Mouse (Mus musculus): ENCODE measurements around the gene H3f3a. TPM values are rescaled to one million over a fixed set of nuclear protein-coding genes. Genes with fewer than 3 reads are reported as not detected.

The H3f3a gene
- total and polyA plus RNA-seq, 2 experiments from 2014 or later: 1,334 to 1,977 TPM

DNA sequence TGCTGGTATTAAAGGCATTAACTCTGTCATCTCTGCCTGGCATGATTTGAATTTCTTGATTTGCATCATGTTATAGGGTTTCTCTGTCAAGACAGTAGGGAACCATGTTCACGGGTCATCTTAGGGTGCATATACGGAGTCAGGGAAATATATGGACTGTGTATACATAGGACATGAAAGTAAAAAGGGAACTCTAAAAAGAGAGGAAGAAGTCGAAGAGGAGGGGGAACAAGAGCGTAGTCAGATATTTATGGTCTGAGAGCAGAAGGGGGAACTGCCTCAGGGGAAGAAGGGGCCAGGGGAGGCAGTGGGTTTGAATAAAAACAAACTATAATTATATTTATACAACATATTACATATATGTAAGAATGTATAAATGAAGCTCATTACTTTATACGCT, 8.5 kb upstream of the H3f3a start:
- 91% methylated on average over 5 of the region's 5 CpGs for WGBS
- Histone ChIP-seq H3K9me3 (ENCODE audit: low read length) (no peaks in the 10 kb centered on the region), H3K27ac (no peak overlapping the region), H3K4me3 (ENCODE audit: low read length) (no peak overlapping the region), H3K36me3 (ENCODE audit: insufficient read depth, low read length) (no peaks in the 10 kb centered on the region), H3K4me1 (ENCODE audit: insufficient read depth, low read length) (no peaks in the 10 kb centered on the region), H3K27me3 (ENCODE audit: insufficient read depth, low read length) (no peaks in the 10 kb centered on the region), H3K4me2 (ENCODE audit: low read depth, low read length) (no peak overlapping the region), H3K9ac (replicated peaks; ENCODE audit: low read length) (no peak overlapping the region)
- no peak for TF ChIP-seq CTCF (IDR thresholded peaks at IDR 0.05; ENCODE audit: low read depth)
- DNase-seq (ENCODE audit: low spot score) (no peak), ATAC-seq (no peak)

DNA sequence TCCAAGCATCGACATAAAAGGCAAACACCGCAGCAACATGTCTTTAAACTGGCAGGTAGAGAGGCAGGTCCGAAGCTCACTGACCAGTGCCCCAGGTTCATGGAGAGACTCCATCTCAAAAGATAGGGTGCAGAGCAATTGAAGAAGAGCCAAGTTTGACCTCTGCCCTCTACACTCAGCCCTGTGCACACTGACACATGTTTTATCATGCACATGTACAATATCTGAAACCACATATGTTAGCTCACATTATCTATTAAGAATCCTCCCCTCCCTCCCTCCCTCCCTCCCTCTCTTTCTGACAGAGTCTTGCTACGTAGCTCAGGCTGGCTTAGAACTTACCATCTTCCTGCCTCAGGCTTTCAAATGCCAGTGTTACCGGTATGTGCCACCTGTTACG, 7.4 kb upstream of the H3f3a start:
- H3K4me2 ChIP-seq (ENCODE audit: low read depth, low read length): no peak overlapping the region
- WGBS: 90% methylated on average over 6 of the region's 6 CpGs
- H3K9me3 ChIP-seq (ENCODE audit: low read length): no peaks in the 10 kb centered on the region
- no peak overlapping the region for H3K9ac ChIP-seq (replicated peaks; ENCODE audit: low read length)
- H3K36me3 ChIP-seq (ENCODE audit: insufficient read depth, low read length): no peaks in the 10 kb centered on the region; the same call in 1 of the 2 replicates
- no peaks in the 10 kb centered on the region; the same call in 1 of the 2 replicates for H3K4me1 ChIP-seq (ENCODE audit: insufficient read depth, low read length)
- no peak overlapping the region for H3K4me3 ChIP-seq (ENCODE audit: low read length)
- DNase-seq (ENCODE audit: low spot score) (no peak), ATAC-seq (no peak)
- no peak overlapping the region for H3K27ac ChIP-seq
- no peaks in the 10 kb centered on the region for H3K27me3 ChIP-seq (ENCODE audit: insufficient read depth, low read length)
- no peak for TF ChIP-seq CTCF (IDR thresholded peaks at IDR 0.05; ENCODE audit: low read depth)

DNA sequence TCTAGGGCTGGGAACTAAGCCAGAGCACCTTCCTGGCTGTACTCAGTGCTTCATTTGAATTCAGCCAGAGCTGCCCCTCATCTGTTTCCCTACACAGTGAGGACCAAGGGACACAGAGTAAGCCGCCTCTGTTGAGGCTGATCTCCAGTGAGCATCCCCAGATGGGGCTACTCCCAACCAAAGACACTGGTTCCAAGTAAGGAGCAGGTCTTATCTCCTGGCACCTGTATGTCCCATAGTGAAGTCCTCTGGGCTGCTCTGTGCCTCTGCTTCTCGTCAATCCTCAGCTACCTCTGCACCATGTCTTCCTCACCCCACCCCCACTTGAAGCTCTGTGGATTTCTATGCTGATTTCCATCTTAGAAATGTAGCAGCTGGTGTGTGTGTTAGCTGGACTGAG, 4.3 kb upstream of the H3f3a start:
- H3K9me3 ChIP-seq (ENCODE audit: low read length): no peaks in the 10 kb centered on the region
- H3K4me2 ChIP-seq (ENCODE audit: low read depth, low read length): no peak overlapping the region
- H3K4me1 ChIP-seq (ENCODE audit: insufficient read depth, low read length): peaks cover 4% of the 10 kb centered on the region
- H3K36me3 ChIP-seq (ENCODE audit: insufficient read depth, low read length): no peaks in the 10 kb centered on the region; the same call in 1 of the 2 replicates
- DNase-seq (ENCODE audit: low spot score) (no peak), ATAC-seq (no peak)
- no peak overlapping the region for H3K9ac ChIP-seq (replicated peaks; ENCODE audit: low read length)
- no peaks in the 10 kb centered on the region for H3K27me3 ChIP-seq (ENCODE audit: insufficient read depth, low read length)
- WGBS: 77% methylated on average over 2 of the region's 2 CpGs
- H3K27ac ChIP-seq: no peak overlapping the region
- TF ChIP-seq CTCF (IDR thresholded peaks at IDR 0.05; ENCODE audit: low read depth): no peak
- no peak overlapping the region for H3K4me3 ChIP-seq (ENCODE audit: low read length)

DNA sequence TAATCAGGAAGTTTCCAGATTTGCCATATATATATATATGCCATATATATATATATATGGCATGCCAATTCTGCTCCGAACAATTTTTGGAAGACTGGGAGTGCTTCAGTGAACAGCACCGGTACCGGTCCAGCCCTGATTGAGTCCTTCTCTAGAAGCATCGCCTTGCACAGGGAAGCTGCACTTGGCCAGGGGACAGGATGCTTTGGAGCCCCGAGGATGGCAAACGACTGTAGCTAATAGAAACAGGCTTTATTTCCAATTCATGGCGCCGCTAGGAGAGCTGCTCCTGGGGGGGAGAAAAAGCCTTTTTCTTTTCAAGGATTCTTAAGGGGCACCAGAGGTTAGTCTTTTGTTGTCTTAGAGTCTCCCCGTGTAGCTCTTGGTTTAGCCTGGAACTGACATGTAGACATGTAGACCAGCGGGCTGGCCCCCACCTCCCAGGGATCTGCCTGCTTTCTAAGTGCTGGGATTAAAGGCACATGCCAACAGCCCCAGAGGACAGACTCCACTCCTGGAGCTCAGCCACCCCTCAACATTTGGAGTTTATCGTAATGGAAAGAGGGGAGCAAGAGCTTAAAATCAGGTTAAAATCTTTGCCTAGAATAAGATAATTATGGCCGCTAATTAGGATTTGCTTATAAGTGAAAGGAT, 1.8 kb upstream of the H3f3a start:
- H3K36me3 ChIP-seq (ENCODE audit: insufficient read depth, low read length): no peaks in the 10 kb centered on the region; the same call in 1 of the 2 replicates
- no peaks in the 10 kb centered on the region for H3K9me3 ChIP-seq (ENCODE audit: low read length)
- no peak for DNase-seq (ENCODE audit: low spot score)
- no peak for ATAC-seq
- WGBS: 31% methylated on average over 12 of the region's 12 CpGs
- H3K4me2 ChIP-seq (ENCODE audit: low read depth, low read length): peak overlapping the region; percentile 66
- H3K27ac ChIP-seq: peak overlapping the region; percentile 21; the same call in 1 of the 2 replicates
- no peaks in the 10 kb centered on the region for H3K27me3 ChIP-seq (ENCODE audit: insufficient read depth, low read length)
- peaks cover 9% of the 10 kb centered on the region for H3K4me1 ChIP-seq (ENCODE audit: insufficient read depth, low read length)
- no peak overlapping the region for H3K4me3 ChIP-seq (ENCODE audit: low read length)
- no peak overlapping the region; the same call in 1 of the 2 replicates for H3K9ac ChIP-seq (replicated peaks; ENCODE audit: low read length)
- TF ChIP-seq CTCF (IDR thresholded peaks at IDR 0.05; ENCODE audit: low read depth): no peak

DNA sequence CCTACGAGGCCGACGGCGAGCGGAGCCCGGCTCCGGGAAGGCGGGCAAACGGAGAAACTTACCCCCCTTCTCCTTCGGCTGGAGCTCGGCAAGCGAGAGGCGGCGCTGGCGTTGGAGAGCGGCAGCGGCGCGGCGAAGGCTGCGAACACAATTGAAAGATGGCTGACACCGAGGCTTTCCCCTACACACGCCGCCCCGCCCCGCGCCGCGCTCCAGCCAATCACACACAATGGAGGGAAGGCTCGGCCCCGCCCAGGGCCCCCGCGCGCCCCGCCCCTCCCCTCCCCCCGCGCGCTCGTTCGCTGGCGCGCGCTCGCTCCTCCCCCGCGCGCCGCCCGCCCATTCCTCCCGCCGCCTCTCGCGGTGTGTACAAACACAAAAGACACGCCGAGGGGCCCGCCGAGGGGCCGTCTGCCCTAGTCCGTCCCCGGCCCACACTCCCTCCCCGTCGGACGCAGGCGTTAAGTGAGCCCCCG, 296 bp downstream of the H3f3a start:
- Histone ChIP-seq H3K9me3 (ENCODE audit: low read length) (no peaks in the 10 kb centered on the region), H3K4me3 (ENCODE audit: low read length) (peak overlapping the region; percentile 95), H3K9ac (replicated peaks; ENCODE audit: low read length) (peak overlapping the region; percentile 99), H3K4me2 (ENCODE audit: low read depth, low read length) (peak overlapping the region; percentile 66), H3K4me1 (ENCODE audit: insufficient read depth, low read length) (peaks cover 12% of the 10 kb centered on the region), H3K36me3 (ENCODE audit: insufficient read depth, low read length) (peaks cover 7% of the 10 kb centered on the region), H3K27ac (peak overlapping the region; percentile 100), H3K27me3 (ENCODE audit: insufficient read depth, low read length) (no peaks in the 10 kb centered on the region)
- no peak for TF ChIP-seq CTCF (IDR thresholded peaks at IDR 0.05; ENCODE audit: low read depth)
- under 1% methylated on average over 37 of the region's 65 CpGs for WGBS
- DNase-seq (ENCODE audit: low spot score) (peak; percentile 96), ATAC-seq (peak; percentile 97)

DNA sequence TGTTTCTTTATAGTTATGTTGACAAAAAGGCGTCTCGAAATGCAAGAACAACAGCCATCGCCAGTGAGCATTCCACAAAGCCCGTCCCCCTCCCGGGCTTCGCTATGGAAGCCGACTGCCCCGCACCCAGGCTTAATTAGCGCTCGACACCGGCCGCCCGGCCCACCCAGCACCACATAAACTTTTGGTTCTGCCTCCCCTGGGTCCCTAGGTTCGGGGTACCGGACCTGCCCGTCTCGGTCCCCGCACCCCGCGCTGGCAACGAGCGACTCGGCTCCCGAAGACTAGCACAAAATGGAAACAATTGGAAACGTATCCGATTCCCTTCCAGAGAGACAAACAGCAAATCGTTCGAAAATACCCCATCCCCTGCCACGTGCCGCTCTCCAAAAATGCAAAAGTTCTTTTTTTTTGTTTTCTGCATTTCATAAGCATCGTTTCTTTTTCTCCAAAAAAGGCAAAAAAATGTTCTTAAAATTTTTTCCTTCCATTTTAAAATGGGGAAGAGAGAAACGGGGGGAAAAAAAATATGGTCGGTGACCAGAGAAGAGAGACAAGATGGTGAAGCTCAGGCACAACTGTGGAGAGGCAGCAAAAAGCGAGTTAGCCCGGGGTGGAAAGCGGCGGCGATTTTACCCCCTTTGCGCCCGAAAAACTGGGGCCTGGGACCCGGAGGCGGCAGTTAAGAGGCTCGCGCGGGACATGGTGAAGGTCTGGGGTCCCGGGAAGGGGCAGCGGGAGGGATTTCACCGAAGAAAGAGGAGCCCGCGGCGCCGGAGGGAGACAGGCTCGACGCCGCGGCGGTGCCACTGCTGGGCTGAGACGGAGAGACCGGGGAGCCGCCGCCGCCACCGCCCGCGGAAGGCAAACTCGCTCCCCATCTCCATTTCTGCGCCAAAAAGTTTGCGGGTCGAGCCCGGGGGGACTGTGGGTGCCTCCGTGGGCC, 1.0 kb downstream of the H3f3a start:
- peak; percentile 68 for DNase-seq (ENCODE audit: low spot score)
- H3K36me3 ChIP-seq (ENCODE audit: insufficient read depth, low read length): peaks cover 12% of the 10 kb centered on the region
- peak overlapping the region; percentile 52 for H3K4me2 ChIP-seq (ENCODE audit: low read depth, low read length)
- H3K4me1 ChIP-seq (ENCODE audit: insufficient read depth, low read length): peaks cover 12% of the 10 kb centered on the region
- under 1% methylated on average over 68 of the region's 71 CpGs for WGBS
- no peak for TF ChIP-seq CTCF (IDR thresholded peaks at IDR 0.05; ENCODE audit: low read depth)
- no peaks in the 10 kb centered on the region for H3K9me3 ChIP-seq (ENCODE audit: low read length)
- H3K9ac ChIP-seq (replicated peaks; ENCODE audit: low read length): peak overlapping the region; percentile 99
- peak overlapping the region; percentile 100 for H3K27ac ChIP-seq
- ATAC-seq: no peak
- no peaks in the 10 kb centered on the region for H3K27me3 ChIP-seq (ENCODE audit: insufficient read depth, low read length)
- peak overlapping the region; percentile 95 for H3K4me3 ChIP-seq (ENCODE audit: low read length)
